Mouse (Mus musculus) midbrain, postnatal 0 days (tissue): ENCODE measurements around the gene Nkx2-5. TPM values are rescaled to one million over a fixed set of nuclear protein-coding genes. Genes with fewer than 3 reads are reported as not detected.

ENCODE experiments used
- ATAC-seq: fragments of 200-750 bp; cut with Nextera tagmentation; 2 replicates; pipeline ENCODE4 v1.8.0; 2017; ENCODE audit warnings: moderate number of reproducible peaks, mild to moderate bottlenecking, moderate TSS enrichment, moderate library complexity; ENCODE audit not compliant: low FRiP score
- DNase-seq: peaks from one replicate; pipeline ENCODE4 v3.0.0-alpha.2; 2015; ENCODE audit warnings: low spot score
- H3K27ac ChIP-seq: fragments of 300-500 bp; sonication (generic); 2 replicates; pipeline ENCODE4 v1.5.1; 2014; ENCODE audit warnings: low read depth, mild to moderate bottlenecking, low read length, mixed read lengths
- H3K27me3 ChIP-seq: fragments of 300-500 bp; sonication (generic); 2 replicates; pipeline ENCODE4 v1.6.1; 2014; ENCODE audit warnings: low read length, control low read depth, mixed read lengths; ENCODE audit not compliant: insufficient read depth
- H3K36me3 ChIP-seq: fragments of 300-500 bp; sonication (generic); 2 replicates; pipeline ENCODE4 v1.6.1; 2014; ENCODE audit warnings: low read length, control low read depth, mixed read lengths; ENCODE audit not compliant: insufficient read depth
- H3K4me1 ChIP-seq: fragments of 300-500 bp; sonication (generic); 2 replicates; pipeline ENCODE4 v1.6.1; 2014; ENCODE audit warnings: mild to moderate bottlenecking, control low read depth, antibody characterized with exemption, low read length, mixed read lengths; ENCODE audit not compliant: insufficient read depth
- H3K4me2 ChIP-seq: fragments of 300-500 bp; sonication (generic); 2 replicates; pipeline ENCODE4 v1.6.1; 2014; ENCODE audit warnings: low read depth, mild to moderate bottlenecking, low read length, mixed read lengths; ENCODE audit not compliant: poor library complexity, severe bottlenecking
- H3K4me3 ChIP-seq: fragments of 300-500 bp; sonication (generic); 2 replicates; pipeline ENCODE4 v1.5.1; 2014; ENCODE audit warnings: low read depth, mild to moderate bottlenecking, low read length, moderate library complexity
- H3K9ac ChIP-seq: fragments of 300-500 bp; sonication (generic); replicated peaks from 2 replicates; pipeline ENCODE4 v1.6.1; 2014; ENCODE audit warnings: mild to moderate bottlenecking, low read length, moderate library complexity, mixed read lengths; ENCODE audit not compliant: poor library complexity, severe bottlenecking
- H3K9me3 ChIP-seq: fragments of 300-500 bp; sonication (generic); 2 replicates; pipeline ENCODE4 v1.6.1; 2016; ENCODE audit warnings: low read length, control low read depth
- CTCF ChIP-seq: IDR thresholded peaks from 2 replicates; pipeline ENCODE4 v1.5.1; 2016; ENCODE audit warnings: antibody characterized with exemption, mild to moderate bottlenecking
- WGBS: fragments of 180-500 bp; shearing (Covaris S2); extraction: QIAGEN DNeasy Blood & Tissue Kit; methylation state at CpG from one replicate; pipeline ENCODE4 v1.1.7; 2014; 5-methylcytosine and 5-hydroxymethylcytosine counted together
- polyA plus RNA-seq: library from polyadenylated mRNA; unstranded; fragments of >200 nt; fragmentation: Nextera tagmentation; extraction: Ambion mirVana; gene quantifications from 2 replicates; pipeline ENCODE4 v1.2.1, GENCODE M21; 2015
- total RNA-seq: library from RNA; depleted of rRNA; stranded (reverse); fragments of >200 nt; gene quantifications from 2 replicates; pipeline ENCODE4 v1.2.3, GENCODE M21; 2014

Nkx2-5 gene
- total and polyA plus RNA-seq, 2 experiments from 2014 or later, result not detected

- Histone ChIP-seq H3K4me1 (no peaks in the 10 kb centered on the region; the same call in 1 of the 2 replicates), H3K4me3 (no peak overlapping the region), H3K36me3 (no peaks in the 10 kb centered on the region), H3K9me3 (no peaks in the 10 kb centered on the region), H3K27ac (no peak overlapping the region), H3K27me3 (peaks cover 79% of the 10 kb centered on the region), H3K9ac (no peak overlapping the region), H3K4me2 (no peak overlapping the region)
- no peak for TF ChIP-seq CTCF
- no peak for DNase-seq
- WGBS, result 2% methylated on average over 7 of the region's 7 CpGs
- ATAC-seq, result no peak
Measured at GRCm38 (mm10) chr17:26843696-26844236, 1.0 kb downstream of the Nkx2-5 start.

- Histone ChIP-seq H3K9me3 (no peaks in the 10 kb centered on the region), H3K4me3 (no peak overlapping the region), H3K9ac (no peak overlapping the region), H3K4me2 (no peak overlapping the region), H3K27ac (no peak overlapping the region), H3K27me3 (peaks cover 80% of the 10 kb centered on the region), H3K36me3 (no peaks in the 10 kb centered on the region), H3K4me1 (no peaks in the 10 kb centered on the region; the same call in 1 of the 2 replicates)
- no peak for ATAC-seq
- 2% methylated on average over 14 of the region's 14 CpGs for WGBS
- TF ChIP-seq CTCF, result no peak
- no peak for DNase-seq
Measured at GRCm38 (mm10) chr17:26843229-26843567, 1.6 kb downstream of the Nkx2-5 start.

DNA sequence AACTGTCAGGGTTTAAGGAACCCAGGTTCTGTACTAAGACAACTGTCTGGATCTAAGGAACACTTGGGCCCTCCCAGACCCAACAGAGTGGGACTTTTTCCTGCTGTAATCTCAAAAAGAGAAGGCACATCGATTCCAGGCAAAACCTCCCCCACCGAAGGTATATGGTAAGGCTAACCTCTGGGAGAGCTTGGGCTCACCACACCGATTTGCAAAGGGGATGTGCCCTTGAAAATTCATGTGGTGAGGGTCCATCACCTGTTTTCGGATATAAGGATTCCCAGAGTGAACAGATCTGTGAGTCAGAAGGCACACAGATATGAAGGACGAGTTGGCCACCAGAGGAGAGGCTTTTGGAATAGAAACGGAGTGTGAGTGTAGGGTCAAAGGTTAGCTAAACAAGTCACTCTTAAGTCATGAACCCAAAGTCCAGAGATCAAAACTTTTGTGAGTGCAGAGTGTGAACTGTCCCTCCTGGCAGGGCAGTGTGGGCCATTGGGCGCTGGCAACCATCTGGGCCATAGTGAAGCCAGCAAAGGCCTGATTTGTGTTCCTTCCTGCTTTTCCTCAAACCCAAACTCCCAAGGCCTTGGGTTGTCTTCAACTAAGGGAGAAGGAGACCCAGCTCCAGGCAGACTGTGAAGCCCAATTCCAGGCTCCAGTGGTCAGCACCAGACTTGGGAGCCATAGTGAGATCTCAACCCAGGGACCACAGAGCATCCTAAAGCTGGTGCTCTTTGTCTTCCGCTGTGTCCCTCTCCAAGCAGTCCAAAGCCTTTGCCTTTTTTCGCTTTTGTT, 2.2 kb downstream of the Nkx2-5 start:
- ATAC-seq (no peak), DNase-seq (no peak)
- 6% methylated on average over 9 of the region's 9 CpGs for WGBS
- Histone ChIP-seq H3K4me1 (no peaks in the 10 kb centered on the region; the same call in 1 of the 2 replicates), H3K36me3 (no peaks in the 10 kb centered on the region), H3K9ac (no peak overlapping the region), H3K27ac (no peak overlapping the region), H3K4me3 (no peak overlapping the region), H3K9me3 (no peaks in the 10 kb centered on the region), H3K4me2 (no peak overlapping the region), H3K27me3 (peaks cover 81% of the 10 kb centered on the region)
- no peak for TF ChIP-seq CTCF

- H3K27me3 ChIP-seq, result peaks cover 84% of the 10 kb centered on the region
- no peak overlapping the region for H3K4me2 ChIP-seq
- no peaks in the 10 kb centered on the region; the same call in 1 of the 2 replicates for H3K4me1 ChIP-seq
- TF ChIP-seq CTCF, result no peak
- no peak overlapping the region for H3K27ac ChIP-seq
- 5% methylated on average over 5 of the region's 5 CpGs for WGBS
- H3K4me3 ChIP-seq, result no peak overlapping the region
- DNase-seq, result no peak
- no peaks in the 10 kb centered on the region for H3K9me3 ChIP-seq
- H3K36me3 ChIP-seq, result no peaks in the 10 kb centered on the region
- no peak for ATAC-seq
- H3K9ac ChIP-seq, result no peak overlapping the region
Measured at GRCm38 (mm10) chr17:26841981-26842380, 2.8 kb downstream of the Nkx2-5 start.

- under 1% methylated on average over 47 of the region's 48 CpGs for WGBS
- Histone ChIP-seq H3K4me1 (no peaks in the 10 kb centered on the region; the same call in 1 of the 2 replicates), H3K36me3 (no peaks in the 10 kb centered on the region), H3K27me3 (peaks cover 92% of the 10 kb centered on the region), H3K9me3 (no peaks in the 10 kb centered on the region), H3K9ac (no peak overlapping the region), H3K4me2 (no peak overlapping the region), H3K4me3 (peak overlapping the region; percentile 3; the same call in 1 of the 2 replicates), H3K27ac (no peak overlapping the region)
- TF ChIP-seq CTCF, result no peak
- DNase-seq (no peak), ATAC-seq (no peak)
Measured at GRCm38 (mm10) chr17:26840922-26841731, 3.7 kb downstream of the Nkx2-5 start.

DNA sequence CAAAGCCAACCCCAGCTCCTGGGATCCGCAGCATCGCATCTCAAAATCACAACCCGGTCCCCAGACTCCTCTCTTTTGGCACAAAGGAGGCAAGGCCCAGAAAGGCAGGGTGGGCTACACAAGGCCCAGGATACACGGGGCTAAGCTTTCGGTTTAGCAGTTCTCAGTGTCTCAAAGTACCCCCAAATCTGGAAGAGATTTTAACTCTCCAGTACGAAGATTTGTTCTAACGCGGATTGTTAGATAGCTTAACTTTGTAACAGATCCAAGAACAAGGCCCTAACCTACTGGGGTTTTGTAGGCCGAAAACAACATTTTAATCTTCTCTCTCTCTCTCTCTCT, 4.4 kb downstream of the Nkx2-5 start:
- H3K27me3 ChIP-seq, result peaks cover 93% of the 10 kb centered on the region
- ATAC-seq, result no peak

More for the DNA sequence above, 4.4 kb downstream of the Nkx2-5 start:
- Histone ChIP-seq H3K9me3 (no peaks in the 10 kb centered on the region), H3K4me2 (no peak overlapping the region), H3K4me1 (no peaks in the 10 kb centered on the region; the same call in 1 of the 2 replicates), H3K36me3 (no peaks in the 10 kb centered on the region), H3K4me3 (no peak overlapping the region), H3K27ac (no peak overlapping the region), H3K9ac (no peak overlapping the region)
- TF ChIP-seq CTCF, result no peak
- DNase-seq, result no peak
- WGBS, result 3% methylated on average over 9 of the region's 9 CpGs
